Mouse (Mus musculus): ENCODE results near the gene Tes. TPM values are rescaled to one million over a fixed set of nuclear protein-coding genes. Genes with fewer than 3 reads are reported as not detected.

Gene Tes
- 27.7 and 51.1 TPM in 2 replicates for total RNA-seq (2012; rRNA removed)

DNA sequence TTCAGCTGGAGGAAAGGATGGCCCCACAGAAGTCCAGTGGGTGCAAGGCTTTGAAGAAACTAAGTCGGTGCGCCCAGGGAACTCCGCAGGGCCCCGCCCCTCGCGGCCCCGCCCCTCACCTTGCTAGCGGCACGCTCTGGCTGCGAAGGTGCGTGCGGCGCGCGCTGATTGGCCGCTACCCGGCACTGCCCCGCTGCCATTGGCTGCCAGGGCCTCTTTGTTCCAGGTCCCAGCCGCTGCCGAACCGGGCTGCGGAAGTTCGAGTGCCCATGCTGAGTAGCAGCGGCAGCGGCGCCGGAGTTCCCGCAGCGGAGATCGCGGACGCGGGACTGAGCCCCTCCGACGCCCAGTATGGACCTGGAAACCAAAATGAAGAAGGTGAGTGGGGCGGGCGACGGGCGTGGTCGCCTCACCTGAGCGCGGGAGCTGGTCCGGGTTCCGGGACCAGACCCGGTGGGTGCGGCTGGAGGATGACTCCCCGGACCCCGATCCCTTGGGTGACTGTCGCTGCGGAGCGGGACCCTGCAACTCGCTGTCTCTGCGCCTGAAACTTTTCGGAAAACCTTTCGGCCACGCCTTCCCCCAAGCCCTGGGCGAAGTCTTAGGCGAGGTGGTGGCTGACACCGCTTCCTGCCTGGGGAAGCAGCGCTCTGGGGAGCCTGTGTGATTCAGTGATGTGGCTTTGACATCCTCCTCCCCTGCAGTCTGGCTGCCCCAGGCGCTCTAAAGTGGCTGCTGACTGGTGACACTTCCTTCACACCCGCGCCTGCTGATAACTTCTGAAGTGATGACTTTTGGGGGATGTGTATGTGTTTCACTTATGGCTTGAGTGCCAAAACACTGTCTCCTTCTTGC lies at the start of gene Tes:
Gene Tes (plus strand): TSS at position 214 of the 855 bp plus-strand sequence.
- Histone ChIP-seq H3K4me1 (ENCODE audit: control insufficient read depth in 2 of 2, insufficient read depth in 2 of 2, low read length in 2 of 2, poor library complexity in 1 of 2) (no peaks in the 10 kb centered on the region), H3K4me3 (ENCODE audit: insufficient read depth in 1 of 2, low read depth in 1 of 2, low read length in 2 of 2, poor library complexity in 1 of 2, severe bottlenecking in 1 of 2) (peak within 1 kb of the TSS; percentile 77 to 82), H3K27ac (ENCODE audit: insufficient read depth, low read depth, low read length, poor library complexity, severe bottlenecking) (no peak within 1 kb of the TSS), H3K9ac (ENCODE audit: insufficient read depth, low read depth, low read length, poor library complexity, severe bottlenecking) (peak within 1 kb of the TSS; percentile 74), H3K9me3 (ENCODE audit: control insufficient read depth, insufficient read depth, low read depth, low read length) (no peaks in the 10 kb centered on the region), H3K36me3 (ENCODE audit: control insufficient read depth, insufficient read depth, low read length, poor library complexity, severe bottlenecking) (no peaks in the 10 kb centered on the region)
- in situ Hi-C loops (cut with MboI; ENCODE audit: low sequenced_read_pairs in 2 of 2, unreplicated experiment in 2 of 2), result no loop called here
- TF ChIP-seq CHD2 (IDR thresholded peaks at IDR 0.05; ENCODE audit: low read depth, low read length) (no peak), HCFC1 (IDR thresholded peaks at IDR 0.05; ENCODE audit: borderline replicate concordance, insufficient read depth, low read length) (0 out of 2 replicates have a peak, but pooled peaks have one; percentile 26)
- peak; percentile 69 for DNase-seq (ENCODE audit: low read depth, low spot score)

DNA sequence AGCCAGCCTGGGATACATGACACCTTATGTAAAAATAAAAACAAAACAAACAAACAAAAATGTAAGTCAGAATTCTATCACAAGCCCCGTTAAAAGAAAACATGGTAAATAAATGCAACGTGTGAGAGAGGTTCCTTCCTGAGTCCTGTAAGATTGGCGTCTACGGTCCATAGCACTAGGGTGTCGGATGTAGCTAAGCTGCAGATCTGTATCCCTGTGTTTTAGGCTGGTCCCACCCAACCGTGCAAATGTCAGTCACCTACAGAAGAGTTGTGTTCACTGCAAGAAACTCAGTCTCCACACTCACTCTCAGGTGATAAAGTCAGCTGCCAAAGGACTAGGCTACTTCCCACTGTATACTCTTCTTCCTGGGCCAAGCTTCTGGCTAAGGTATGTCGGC lies 39.1 kb upstream of the Tes start:
- in situ Hi-C loops (cut with MboI; ENCODE audit: low sequenced_read_pairs in 2 of 2, unreplicated experiment in 2 of 2), result loop anchor here in 1 of 2 experiments (25.0 kb wide), 1 partner anchor 561 kb away; no protein-coding TSS in a partner anchor
- DNase-seq (ENCODE audit: low read depth, low spot score), result no peak
- Histone ChIP-seq H3K27ac (ENCODE audit: insufficient read depth, low read depth, low read length, poor library complexity, severe bottlenecking) (no peak overlapping the region), H3K9ac (ENCODE audit: insufficient read depth, low read depth, low read length, poor library complexity, severe bottlenecking) (no peak overlapping the region), H3K9me3 (ENCODE audit: control insufficient read depth, insufficient read depth, low read depth, low read length) (no peaks in the 10 kb centered on the region), H3K36me3 (ENCODE audit: control insufficient read depth, insufficient read depth, low read length, poor library complexity, severe bottlenecking) (no peaks in the 10 kb centered on the region), H3K4me1 (ENCODE audit: control insufficient read depth in 2 of 2, insufficient read depth in 2 of 2, low read length in 2 of 2, poor library complexity in 1 of 2) (no peaks in the 10 kb centered on the region), H3K4me3 (ENCODE audit: insufficient read depth in 1 of 2, low read depth in 1 of 2, low read length in 2 of 2, poor library complexity in 1 of 2, severe bottlenecking in 1 of 2) (no peak overlapping the region)
- TF ChIP-seq ZNF384 (IDR thresholded peaks at IDR 0.05; ENCODE audit: low read depth, low read length), result no peak

DNA sequence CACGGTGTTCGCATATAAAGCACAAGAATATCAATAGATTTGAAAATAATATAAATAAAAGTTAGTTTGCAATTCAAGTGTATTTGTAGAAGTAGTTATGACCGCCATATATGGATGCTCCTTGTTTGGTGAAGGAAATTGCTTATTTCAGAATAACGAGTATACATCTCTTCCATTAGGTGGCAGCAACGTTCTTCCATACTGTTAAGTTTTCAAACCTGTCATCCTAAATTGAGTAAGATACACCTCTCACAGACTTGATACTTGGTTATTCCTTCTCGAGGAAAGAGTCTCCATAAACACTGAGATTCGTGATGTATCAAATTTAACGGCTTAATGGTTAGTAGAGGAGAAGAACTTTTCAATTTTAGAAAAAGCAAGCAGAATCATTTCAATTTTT lies 37.4 kb upstream of the Tes start:
- no peak for TF ChIP-seq CHD2 (IDR thresholded peaks at IDR 0.05; ENCODE audit: low read depth, low read length)
- no peak for TF ChIP-seq ZNF384 (IDR thresholded peaks at IDR 0.05; ENCODE audit: low read depth, low read length)
- 0 out of 2 replicates have a peak, but pooled peaks have one; percentile 41 for TF ChIP-seq ZC3H11A (IDR thresholded peaks at IDR 0.05; ENCODE audit: borderline replicate concordance, low read depth, low read length)
- TF ChIP-seq MAFK (IDR thresholded peaks at IDR 0.05; ENCODE audit: insufficient read depth, low read depth, low read length), result no peak
- no peak for TF ChIP-seq HCFC1 (IDR thresholded peaks at IDR 0.05; ENCODE audit: borderline replicate concordance, insufficient read depth, low read length)
- H3K27ac ChIP-seq (ENCODE audit: insufficient read depth, low read depth, low read length, poor library complexity, severe bottlenecking), result no peak overlapping the region
- in situ Hi-C loops (cut with MboI; ENCODE audit: low sequenced_read_pairs in 2 of 2, unreplicated experiment in 2 of 2), result loop anchor here in 1 of 2 experiments (25.0 kb wide), 1 partner anchor 560 kb away; no protein-coding TSS in a partner anchor
- no peaks in the 10 kb centered on the region for H3K9me3 ChIP-seq (ENCODE audit: control insufficient read depth, insufficient read depth, low read depth, low read length)
- no peaks in the 10 kb centered on the region for H3K4me1 ChIP-seq (ENCODE audit: control insufficient read depth in 2 of 2, insufficient read depth in 2 of 2, low read length in 2 of 2, poor library complexity in 1 of 2)
- H3K36me3 ChIP-seq (ENCODE audit: control insufficient read depth, insufficient read depth, low read length, poor library complexity, severe bottlenecking), result no peaks in the 10 kb centered on the region
- no peak overlapping the region for H3K4me3 ChIP-seq (ENCODE audit: insufficient read depth in 1 of 2, low read depth in 1 of 2, low read length in 2 of 2, poor library complexity in 1 of 2, severe bottlenecking in 1 of 2)
- no peak overlapping the region for H3K9ac ChIP-seq (ENCODE audit: insufficient read depth, low read depth, low read length, poor library complexity, severe bottlenecking)
- DNase-seq (ENCODE audit: low read depth, low spot score), result peak; percentile 21

DNA sequence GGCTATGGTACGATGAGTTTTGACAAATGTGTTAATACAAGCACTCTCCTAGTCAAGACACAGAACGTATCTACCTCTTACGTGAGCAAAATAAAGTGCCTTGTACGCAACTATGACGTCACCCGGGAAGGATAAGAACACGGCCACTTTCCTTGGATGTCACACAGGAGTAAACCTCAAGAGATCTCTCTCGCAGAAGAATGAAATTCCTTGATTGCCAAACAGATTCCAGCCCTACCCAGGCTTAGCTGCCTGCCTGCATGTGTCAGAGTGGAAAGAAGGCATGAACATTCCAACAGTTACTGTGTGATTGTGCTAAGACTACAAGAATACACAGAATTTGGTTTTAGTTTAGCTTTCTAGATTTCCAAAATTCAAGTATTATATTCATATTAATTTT lies 36.1 kb upstream of the Tes start:
- Histone ChIP-seq H3K4me1 (ENCODE audit: control insufficient read depth in 2 of 2, insufficient read depth in 2 of 2, low read length in 2 of 2, poor library complexity in 1 of 2) (no peaks in the 10 kb centered on the region), H3K27ac (ENCODE audit: insufficient read depth, low read depth, low read length, poor library complexity, severe bottlenecking) (no peak overlapping the region), H3K9ac (ENCODE audit: insufficient read depth, low read depth, low read length, poor library complexity, severe bottlenecking) (no peak overlapping the region), H3K9me3 (ENCODE audit: control insufficient read depth, insufficient read depth, low read depth, low read length) (no peaks in the 10 kb centered on the region), H3K36me3 (ENCODE audit: control insufficient read depth, insufficient read depth, low read length, poor library complexity, severe bottlenecking) (no peaks in the 10 kb centered on the region), H3K4me3 (ENCODE audit: insufficient read depth in 1 of 2, low read depth in 1 of 2, low read length in 2 of 2, poor library complexity in 1 of 2, severe bottlenecking in 1 of 2) (no peak overlapping the region)
- DNase-seq (ENCODE audit: low read depth, low spot score), result no peak
- in situ Hi-C loops (cut with MboI; ENCODE audit: low sequenced_read_pairs in 2 of 2, unreplicated experiment in 2 of 2), result loop anchor here in 1 of 2 experiments (25.0 kb wide), 1 partner anchor 558 kb away; no protein-coding TSS in a partner anchor
- TF ChIP-seq MAFK (IDR thresholded peaks at IDR 0.05; ENCODE audit: insufficient read depth, low read depth, low read length) (no peak), ZNF384 (IDR thresholded peaks at IDR 0.05; ENCODE audit: low read depth, low read length) (no peak), CHD2 (IDR thresholded peaks at IDR 0.05; ENCODE audit: low read depth, low read length) (no peak), HCFC1 (IDR thresholded peaks at IDR 0.05; ENCODE audit: borderline replicate concordance, insufficient read depth, low read length) (no peak), ZC3H11A (IDR thresholded peaks at IDR 0.05; ENCODE audit: borderline replicate concordance, low read depth, low read length) (no peak)

Data from ES-E14 (cell line).